8 mouse cellular contexts compared by ENCODE assay signal in genomic region chr10:9901071-9901696, GRCm38 (mm10). TPM values are rescaled to one million over a fixed set of nuclear protein-coding genes. Genes with fewer than 3 reads are reported as not detected.
A peak's percentile ranks its signal among the peaks of the same experiment; 100 is the strongest.
DNase-seq lines count a peak whose midpoint lies in the region; ATAC-seq and TF ChIP-seq lines count a peak whose summit lies in the region.

Stxbp5 (minus strand) TSS chr10:9901079.

- H3K4me1 ChIP-seq in cerebellum, adult 2 months (ENCODE audit: control insufficient read depth, insufficient read depth, low read length): no peaks in the 10 kb centered on the region
- H3K4me1 ChIP-seq in forebrain, postnatal 0 days (ENCODE audit: insufficient read depth): 0 out of 2 replicates have a peak, but pooled peaks cover 4% of the 10 kb centered on the region
- peaks cover 11% of the 10 kb centered on the region for H3K4me1 ChIP-seq in lung, adult 2 months (ENCODE audit: control insufficient read depth, insufficient read depth, low read length)

- intact Hi-C loops in heart, postnatal 36 days (cut with DNase I): loop anchor here (10.0 kb wide), 1 partner anchor 654 kb away; the partner anchor contains the start of gene Rab32

- DNase-seq in MN1 (ENCODE audit: low spot score): peak; percentile 95
- DNase-seq in cerebellum, adult 2 months: peak; percentile 85 to 90
- DNase-seq in forebrain, postnatal 0 days: peak; percentile 91
- peak; percentile 83 to 91 for DNase-seq in heart, postnatal 36 days
- peak; percentile 68 to 79 for DNase-seq in layer of hippocampus, adult 2 months (ENCODE audit: low spot score in 2 of 2)
- DNase-seq in lung, adult 2 months: peak; percentile 84
- DNase-seq in testis, postnatal 14 days (ENCODE audit: low spot score): peak; percentile 82

- TF ChIP-seq CTCF in cerebellum, adult 2 months (IDR thresholded peaks at IDR 0.05; ENCODE audit: borderline replicate concordance, insufficient read depth, low read depth, low read length): no peak
- no peak for TF ChIP-seq CTCF in forebrain, postnatal 0 days (IDR thresholded peaks at IDR 0.05; ENCODE audit: low read depth)
- TF ChIP-seq CTCF in layer of hippocampus, adult 2 months (conservative IDR thresholded peaks at IDR 0.05): no peak
- TF ChIP-seq CTCF in lung, adult 2 months (IDR thresholded peaks at IDR 0.05; ENCODE audit: insufficient read depth, low read length): no peak

- WGBS in cerebellum, adult 2 months: under 1% methylated on average over 52 of the region's 52 CpGs
- WGBS in forebrain, postnatal 0 days: 4% methylated on average over 52 of the region's 52 CpGs
- under 1% methylated on average over 52 of the region's 52 CpGs for WGBS in lung, adult 2 months

- peak within 1 kb of the TSS; percentile 89 for H3K4me2 ChIP-seq in forebrain, postnatal 0 days (ENCODE audit: low read depth)

- peak; percentile 82 for TF ChIP-seq POLR2A in cerebellum, adult 2 months (IDR thresholded peaks at IDR 0.05; ENCODE audit: borderline replicate concordance, insufficient read depth, low read length)
- TF ChIP-seq POLR2A in lung, adult 2 months (IDR thresholded peaks at IDR 0.05; ENCODE audit: borderline replicate concordance, extremely low read depth, low read depth, low read length): peak; percentile 54; the same call in 1 of the 2 replicates

- no peaks in the 10 kb centered on the region for H3K27me3 ChIP-seq in cerebellum, adult 2 months (ENCODE audit: control insufficient read depth, insufficient read depth, low read length)
- no peaks in the 10 kb centered on the region for H3K27me3 ChIP-seq in forebrain, postnatal 0 days (ENCODE audit: insufficient read depth, low read length)

- ATAC-seq in forebrain, postnatal 0 days: peak; percentile 67
- 0 out of 2 replicates have a peak, but pooled peaks have one; percentile 4 for ATAC-seq in neutrophil, adult 5-6 weeks (ENCODE audit: extremely low read depth, insufficient number of reproducible peaks, low FRiP score, poor library complexity, severe bottlenecking)

- peak within 1 kb of the TSS; percentile 87 for H3K4me3 ChIP-seq in cerebellum, adult 2 months (replicated peaks; ENCODE audit: insufficient read depth, low read depth, low read length)
- H3K4me3 ChIP-seq in forebrain, postnatal 0 days (ENCODE audit: low read depth, low read length): peak within 1 kb of the TSS; percentile 85
- H3K4me3 ChIP-seq in layer of hippocampus, adult 2 months: peak within 1 kb of the TSS; percentile 94
- peak within 1 kb of the TSS; percentile 76 for H3K4me3 ChIP-seq in lung, adult 2 months (replicated peaks; ENCODE audit: extremely low read depth, low read depth, low read length)

- peak within 1 kb of the TSS; percentile 97 for H3K27ac ChIP-seq in cerebellum, adult 2 months (ENCODE audit: insufficient read depth, low read length)
- H3K27ac ChIP-seq in forebrain, postnatal 0 days (ENCODE audit: low read depth, low read length): peak within 1 kb of the TSS; percentile 97
- peak within 1 kb of the TSS; percentile 99 for H3K27ac ChIP-seq in layer of hippocampus, adult 2 months

- peak within 1 kb of the TSS; percentile 96 for H3K9ac ChIP-seq in forebrain, postnatal 0 days

- H3K36me3 ChIP-seq in forebrain, postnatal 0 days (ENCODE audit: insufficient read depth): no peaks in the 10 kb centered on the region

- no peaks in the 10 kb centered on the region for H3K9me3 ChIP-seq in forebrain, postnatal 0 days (ENCODE audit: low read length)

RNA-seq across cellular contexts. Expression of gene Stxbp5, which starts in this region (rescaled TPM):
- polyA plus RNA-seq in cerebellum, adult 2 months (2012; rRNA removed): 30.9 and 32.7 TPM in 2 replicates
- 38.2 and 46.0 TPM in 2 replicates for total RNA-seq in forebrain, postnatal 0 days (2014; rRNA removed)
- polyA plus RNA-seq in forebrain, postnatal 0 days (2015; fragmentation: Nextera tagmentation; extraction: Ambion mirVana): 4.4 and 6.3 TPM in 2 replicates
- 10 to 100 TPM; 11.9 to 12.1 TPM for total RNA-seq in heart, postnatal 36 days (2021)
- 100 to 1,000 TPM; 117 to 122 TPM for total RNA-seq in layer of hippocampus, adult 2 months (2021)
- 10.1 and 14.7 TPM in 2 replicates for polyA plus RNA-seq in lung, adult 2 months (2012; rRNA removed)
- total RNA-seq in neutrophil, adult 5-6 weeks (2017): 23.0 and 26.2 TPM in 2 replicates

Comparison
In these comparisons a context has a peak if more than half of its experiments do, and no peak if none do; other contexts are left out.
1. Peak in every context shown above with its lines: DNase-seq, ATAC-seq, H3K4me3 ChIP-seq and H3K27ac ChIP-seq.